Mouse (Mus musculus) testis, postnatal 10 days (tissue): Measurements from ENCODE around the gene Glipr1.
"Not testable (repeated sequence)": the region's sequence is repeated elsewhere in the genome, so short reads cannot be mapped to it uniquely, and the experiment has no call there.

Source experiments
- DNase-seq: peaks from one replicate; pipeline ENCODE4 v3.0.0; 2021; ENCODE audit warnings: low spot score

The Glipr1 gene

GRCm38 (mm10) chr10:112002544-112003215 lies at the start of gene Glipr1:
Gene Glipr1, minus strand, starts transcription at chr10:112002631.
- no peak for DNase-seq

GRCm38 (mm10) chr10:112051956-112052355 lies 49.5 kb upstream of the Glipr1 start:
- DNase-seq, result not testable (repeated sequence)

- no peak for DNase-seq
These were observed 48.8 kb upstream of the Glipr1 start for GRCm38 (mm10) chr10:112051220-112051619.

- not testable (repeated sequence) for DNase-seq
These were observed 41.9 kb upstream of the Glipr1 start for GRCm38 (mm10) chr10:112044283-112044682.

- not testable (repeated sequence) for DNase-seq
These were observed 41.1 kb upstream of the Glipr1 start for GRCm38 (mm10) chr10:112043523-112043922.

GRCm38 (mm10) chr10:112028689-112029088 lies 26.3 kb upstream of the Glipr1 start:
- DNase-seq, result not testable (repeated sequence)

GRCm38 (mm10) chr10:112023585-112023984 lies 21.2 kb upstream of the Glipr1 start:
- no peak for DNase-seq

- DNase-seq, result not testable (repeated sequence)
These were observed 7.1 kb upstream of the Glipr1 start for GRCm38 (mm10) chr10:112009511-112009910.

GRCm38 (mm10) chr10:112001756-112002520 lies 493 bp downstream of the Glipr1 start:
- DNase-seq, result no peak

- no peak for DNase-seq
These were observed 1.1 kb downstream of the Glipr1 start for GRCm38 (mm10) chr10:112001350-112001749.

- no peak for DNase-seq
These were observed 1.9 kb downstream of the Glipr1 start for GRCm38 (mm10) chr10:112000568-112000967.

- DNase-seq, result no peak
These were observed 2.7 kb downstream of the Glipr1 start for GRCm38 (mm10) chr10:111999765-112000164.

GRCm38 (mm10) chr10:111997671-111998070 lies 4.8 kb downstream of the Glipr1 start:
- no peak for DNase-seq

GRCm38 (mm10) chr10:111996911-111997347 lies 5.5 kb downstream of the Glipr1 start:
- DNase-seq, result no peak

GRCm38 (mm10) chr10:111996549-111996904 lies 5.9 kb downstream of the Glipr1 start:
- DNase-seq, result no peak

- DNase-seq, result no peak
These were observed 6.5 kb downstream of the Glipr1 start for GRCm38 (mm10) chr10:111995803-111996548.

- DNase-seq, result no peak
These were observed 16.0 kb downstream of the Glipr1 start for GRCm38 (mm10) chr10:111986453-111986852.

GRCm38 (mm10) chr10:111983070-111983469 lies 19.4 kb downstream of the Glipr1 start:
- DNase-seq, result no peak

GRCm38 (mm10) chr10:111977584-111977983 lies 24.8 kb downstream of the Glipr1 start:
- peak; percentile 53 for DNase-seq

- peak; percentile 87 for DNase-seq
These were observed 29.7 kb downstream of the Glipr1 start, which contains the start of gene Krr1 for GRCm38 (mm10) chr10:111972542-111973361. Gene Krr1, plus strand, starts transcription at chr10:111972664.

- no peak for DNase-seq
These were observed 30.5 kb downstream of the Glipr1 start for GRCm38 (mm10) chr10:111971929-111972328.

GRCm38 (mm10) chr10:111966394-111966793 lies 36.0 kb downstream of the Glipr1 start:
- DNase-seq, result no peak
